Mouse (Mus musculus) urinary bladder, postnatal 4 days (tissue): ENCODE data around the gene Chd2.

Experiments used
- DNase-seq, 2 experiments: peaks; one replicate each; pipeline ENCODE4 v3.0.0; 2021 to 2022; ENCODE audit warnings: low spot score in 2 of 2

Gene Chd2

GRCm38 (mm10) chr7:73451594-73451993 lies 90.0 kb downstream of the Chd2 start:
- no peak for DNase-seq

GRCm38 (mm10) chr7:73442246-73442645 lies 99.4 kb downstream of the Chd2 start:
- DNase-seq: no peak

- DNase-seq: no peak
Observed at GRCm38 (mm10) chr7:73441802-73442201, 99.8 kb downstream of the Chd2 start.

GRCm38 (mm10) chr7:73435685-73436084 lies 105.9 kb downstream of the Chd2 start:
- DNase-seq: no peak

GRCm38 (mm10) chr7:73434336-73434677 lies 107.3 kb downstream of the Chd2 start:
- DNase-seq: no peak

GRCm38 (mm10) chr7:73433637-73434335 lies 107.8 kb downstream of the Chd2 start:
- DNase-seq: no peak

GRCm38 (mm10) chr7:73428525-73428924 lies 113.1 kb downstream of the Chd2 start:
- no peak for DNase-seq

GRCm38 (mm10) chr7:73427794-73428193 lies 113.8 kb downstream of the Chd2 start:
- no peak for DNase-seq

- no peak for DNase-seq
Observed at GRCm38 (mm10) chr7:73426752-73427386, 114.8 kb downstream of the Chd2 start.

GRCm38 (mm10) chr7:73426235-73426634 lies 115.4 kb downstream of the Chd2 start:
- no peak for DNase-seq

- DNase-seq: no peak
Observed at GRCm38 (mm10) chr7:73425451-73425850, 116.2 kb downstream of the Chd2 start.

GRCm38 (mm10) chr7:73424705-73425104 lies 116.9 kb downstream of the Chd2 start:
- DNase-seq: no peak

GRCm38 (mm10) chr7:73424243-73424642 lies 117.4 kb downstream of the Chd2 start:
- DNase-seq: no peak

- DNase-seq: no peak
Observed at GRCm38 (mm10) chr7:73423236-73423635, 118.4 kb downstream of the Chd2 start.

- no peak for DNase-seq
Observed at GRCm38 (mm10) chr7:73422223-73423113, 119.2 kb downstream of the Chd2 start.

- DNase-seq: no peak
Observed at GRCm38 (mm10) chr7:73421278-73422015, 120.2 kb downstream of the Chd2 start.

GRCm38 (mm10) chr7:73420827-73421226 lies 120.8 kb downstream of the Chd2 start:
- no peak for DNase-seq

GRCm38 (mm10) chr7:73419375-73419774 lies 122.3 kb downstream of the Chd2 start:
- no peak for DNase-seq

GRCm38 (mm10) chr7:73414192-73414591 lies 127.4 kb downstream of the Chd2 start:
- no peak for DNase-seq

- no peak for DNase-seq
Observed at GRCm38 (mm10) chr7:73412419-73412818, 129.2 kb downstream of the Chd2 start.

- no peak for DNase-seq
Observed at GRCm38 (mm10) chr7:73411986-73412385, 129.6 kb downstream of the Chd2 start.

GRCm38 (mm10) chr7:73411523-73411922 lies 130.1 kb downstream of the Chd2 start:
- no peak for DNase-seq
